Mouse (Mus musculus) 416B (cell line): ENCODE data around the gene Gm14391.
"Not testable (repeated sequence)": the region's sequence is repeated elsewhere in the genome, so short reads cannot be mapped to it uniquely, and the experiment has no call there.

Experiments used
- DNase-seq: peaks from one replicate; pipeline ENCODE4 v3.0.0; 2011; ENCODE audit warnings: low read depth

The Gm14391 gene

DNA sequence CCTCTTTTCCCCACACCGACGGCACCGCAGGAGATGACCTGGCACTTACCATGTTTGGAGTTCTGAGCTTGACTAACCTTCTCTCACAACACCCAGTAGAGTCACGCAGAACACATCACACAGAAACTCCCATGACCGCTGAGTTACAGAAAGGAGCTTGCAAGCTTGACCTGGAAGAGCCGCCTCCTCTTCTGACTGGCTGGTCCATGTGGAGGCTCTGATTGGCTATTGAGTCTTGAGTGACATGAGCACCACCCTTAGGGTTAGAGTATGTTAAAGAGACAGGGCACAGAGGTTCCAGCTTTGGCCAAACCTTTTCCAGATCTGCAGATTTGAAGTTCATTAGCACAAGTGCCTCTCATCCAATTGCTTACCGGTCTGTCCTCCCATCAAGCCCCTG, at the start of gene Gm14391:
Gene Gm14391, minus strand, starts transcription at position 186 of the 400 bp plus-strand sequence.
- not testable (repeated sequence) for DNase-seq

GRCm38 (mm10) chr2:175179008-175179407, 27.7 kb downstream of the Gm14391 start:
- DNase-seq = not testable (repeated sequence)

DNA sequence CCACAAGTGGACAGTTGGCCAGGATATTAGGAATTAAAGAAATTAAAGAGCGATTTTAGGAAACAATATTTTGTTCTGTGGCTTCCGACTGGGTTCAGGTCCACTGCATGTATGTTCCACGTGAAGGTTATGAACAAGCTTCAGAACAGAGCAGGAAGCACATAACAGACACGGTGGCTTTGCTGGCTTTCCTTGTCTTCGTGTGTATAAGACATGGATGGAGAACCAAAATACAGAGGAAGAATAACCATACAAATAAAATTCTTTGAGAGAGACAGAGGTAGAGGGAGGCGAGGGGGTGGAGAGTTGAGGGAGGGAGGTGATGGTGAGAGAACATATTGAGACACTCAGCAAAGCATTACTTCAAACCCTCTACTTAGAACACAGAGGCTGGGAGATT, 30.4 kb downstream of the Gm14391 start:
- DNase-seq = no peak

GRCm38 (mm10) chr2:175175401-175176180, 31.1 kb downstream of the Gm14391 start, which contains the start of gene Gm14443:
Gene Gm14443 (minus strand): TSS chr2:175175871.
- peak; percentile 19 for DNase-seq

GRCm38 (mm10) chr2:175174058-175174457, 32.7 kb downstream of the Gm14391 start:
- DNase-seq = not testable (repeated sequence)

DNA sequence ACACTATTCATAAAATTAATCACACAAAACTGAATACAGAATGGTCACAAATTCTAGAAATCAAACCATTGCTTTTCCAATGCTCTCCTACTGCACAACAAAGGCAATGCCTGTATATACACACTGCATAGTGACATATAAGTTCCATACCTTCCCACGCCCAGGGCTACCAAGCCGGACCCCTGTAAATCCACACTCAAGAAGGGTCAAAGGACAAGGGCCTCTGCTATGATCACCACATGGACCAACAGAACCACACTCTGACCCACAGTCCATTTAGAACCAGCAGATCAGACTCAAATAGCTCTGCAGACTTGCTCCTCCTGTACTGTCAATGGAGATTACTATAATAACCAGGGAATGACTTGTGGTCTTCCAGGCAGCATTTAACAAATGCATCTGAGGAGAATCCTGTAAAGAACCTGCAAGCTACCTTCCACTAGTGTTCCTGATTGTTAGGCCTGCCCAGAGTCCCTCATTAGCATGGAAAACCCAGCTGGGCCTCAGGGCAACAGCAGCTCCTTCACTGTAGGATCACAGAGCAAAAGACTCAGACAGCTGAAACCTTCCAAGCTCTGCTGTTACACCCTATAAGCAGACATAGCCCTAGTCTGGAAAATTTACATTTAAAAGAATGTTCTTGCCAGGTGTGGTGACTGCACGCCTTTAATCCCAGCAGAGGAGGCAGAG, 33.7 kb downstream of the Gm14391 start:
- DNase-seq = not testable (repeated sequence)

DNA sequence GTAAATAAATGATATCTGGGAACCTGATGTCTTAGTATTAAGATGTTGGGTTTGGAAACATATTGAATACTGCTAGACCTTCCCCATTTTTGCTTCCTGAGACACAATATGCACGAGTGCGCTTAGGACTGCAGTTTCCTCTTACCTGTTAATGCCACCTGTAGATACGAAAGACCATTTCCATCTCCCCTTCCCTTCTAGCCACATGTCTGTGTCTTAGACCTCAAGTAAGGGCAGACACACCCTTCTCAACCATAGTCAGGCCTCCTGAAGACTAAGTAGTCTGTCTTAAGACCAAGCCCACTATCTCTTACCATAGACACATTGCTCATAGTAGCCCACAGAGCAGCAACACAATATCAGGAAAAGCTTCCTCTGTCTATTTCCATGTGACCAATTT, 34.6 kb downstream of the Gm14391 start:
- no peak for DNase-seq

- not testable (repeated sequence) for DNase-seq
Measured at GRCm38 (mm10) chr2:175166870-175167269, 39.8 kb downstream of the Gm14391 start.

DNA sequence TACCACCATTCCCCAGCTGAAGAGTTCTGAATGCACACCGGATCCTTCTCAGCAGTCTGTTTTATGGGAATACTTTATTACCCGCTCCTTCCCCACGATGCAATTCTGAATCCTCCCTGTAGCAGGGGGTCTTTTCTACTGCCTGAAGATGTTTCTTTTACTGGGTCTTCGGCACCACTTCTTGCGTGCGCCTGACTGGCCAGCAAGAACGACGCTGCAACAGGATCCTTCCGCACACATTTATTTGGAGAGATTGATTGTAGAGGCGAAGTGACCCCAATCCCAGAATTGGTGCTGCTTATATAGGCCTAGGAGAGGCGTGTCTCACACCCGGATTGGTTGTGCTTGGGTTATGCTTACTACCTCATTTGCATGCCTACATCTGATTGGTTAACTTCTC, 41.6 kb downstream of the Gm14391 start:
- DNase-seq = not testable (repeated sequence)

GRCm38 (mm10) chr2:175161438-175161837, 45.3 kb downstream of the Gm14391 start:
- not testable (repeated sequence) for DNase-seq

DNA sequence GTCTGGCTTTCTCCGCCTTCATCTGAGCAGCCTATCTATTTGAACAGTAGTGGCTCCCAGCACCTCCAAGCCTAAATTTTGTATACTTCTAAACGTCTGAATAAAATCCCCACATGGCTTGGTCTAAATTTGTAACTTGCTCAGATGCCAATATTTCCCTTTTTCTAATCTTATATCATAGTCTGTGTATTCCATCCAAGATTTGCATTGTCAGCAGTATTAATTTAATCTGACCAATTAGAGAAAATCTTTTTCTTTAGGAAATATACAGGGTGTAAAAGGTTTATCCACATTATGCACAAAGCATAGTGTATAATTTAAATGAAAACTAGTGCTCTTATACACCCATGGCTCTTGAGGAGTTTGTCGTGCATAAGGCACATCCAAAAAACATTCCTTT, 48.1 kb downstream of the Gm14391 start:
- no peak for DNase-seq

- DNase-seq = no peak
Measured at GRCm38 (mm10) chr2:175156696-175157095, 50.0 kb downstream of the Gm14391 start.

DNA sequence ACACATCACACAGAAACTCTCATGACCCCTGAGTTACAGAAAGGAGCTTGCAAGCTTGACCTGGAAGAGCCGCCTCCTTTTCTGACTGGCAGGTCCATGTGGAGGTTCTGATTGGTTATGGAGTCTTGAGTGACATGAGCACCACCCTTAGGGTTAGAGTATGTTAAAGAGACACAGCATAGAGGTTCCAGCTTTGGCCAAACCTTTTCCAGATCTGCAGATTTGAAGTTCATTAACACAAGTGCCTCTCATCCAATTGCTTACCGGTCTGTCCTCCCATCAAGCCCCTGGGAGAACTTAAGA, 64.8 kb downstream of the Gm14391 start, which contains the start of gene Gm14399:
Gene Gm14399, minus strand, starts transcription at position 20 of the 303 bp plus-strand sequence.
- DNase-seq = not testable (repeated sequence)

DNA sequence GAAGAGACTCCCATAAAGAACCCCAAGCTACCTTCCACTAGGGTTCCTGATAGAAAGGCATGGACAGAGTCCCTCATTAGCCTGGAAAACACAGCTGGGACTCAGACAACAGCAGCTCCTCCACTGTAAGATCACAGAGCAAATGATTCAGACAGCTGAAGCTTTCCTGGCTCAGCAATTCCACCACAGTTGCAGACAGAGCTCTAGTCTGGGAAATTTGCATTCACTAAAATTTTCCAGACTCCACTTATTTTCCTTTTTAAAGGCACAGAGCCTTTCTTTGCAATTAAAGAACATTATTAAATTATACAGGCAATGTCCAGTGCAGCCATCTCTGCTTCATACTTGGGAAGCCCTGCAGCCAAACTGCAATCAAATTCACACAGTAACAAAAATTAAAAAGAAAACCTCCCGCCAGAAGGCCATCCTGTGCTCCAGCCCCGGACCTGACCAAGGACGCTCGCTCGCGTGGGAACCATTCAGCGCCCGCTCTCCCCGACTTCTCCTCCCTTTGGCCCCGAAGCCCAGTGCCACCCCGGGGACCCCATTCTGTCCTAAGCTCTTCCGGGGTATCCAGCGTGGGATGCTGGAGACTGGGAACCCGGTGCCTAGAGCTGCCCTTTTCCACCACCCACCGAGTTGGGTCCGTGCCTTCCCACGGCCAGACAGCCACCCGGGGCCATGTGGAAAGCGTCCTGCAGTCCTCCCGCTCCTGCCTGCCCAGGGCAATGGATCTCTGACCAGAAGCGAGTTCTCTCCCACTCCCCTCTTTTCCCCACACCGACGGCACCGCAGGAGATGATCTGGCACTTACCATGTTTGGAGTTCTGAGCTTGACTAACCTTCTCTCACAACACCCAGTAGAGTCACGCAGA, 65.4 kb downstream of the Gm14391 start:
- not testable (repeated sequence) for DNase-seq
